Mouse (Mus musculus): ENCODE results near the gene Frmd5. TPM values are rescaled to one million over a fixed set of nuclear protein-coding genes. Genes with fewer than 3 reads are reported as not detected.
"Not testable (repeated sequence)": the region's sequence is repeated elsewhere in the genome, so short reads cannot be mapped to it uniquely, and the experiment has no call there.

Frmd5 gene
- total RNA-seq, 2 experiments from 2014 or later: 0.16 to 0.26 TPM

DNA sequence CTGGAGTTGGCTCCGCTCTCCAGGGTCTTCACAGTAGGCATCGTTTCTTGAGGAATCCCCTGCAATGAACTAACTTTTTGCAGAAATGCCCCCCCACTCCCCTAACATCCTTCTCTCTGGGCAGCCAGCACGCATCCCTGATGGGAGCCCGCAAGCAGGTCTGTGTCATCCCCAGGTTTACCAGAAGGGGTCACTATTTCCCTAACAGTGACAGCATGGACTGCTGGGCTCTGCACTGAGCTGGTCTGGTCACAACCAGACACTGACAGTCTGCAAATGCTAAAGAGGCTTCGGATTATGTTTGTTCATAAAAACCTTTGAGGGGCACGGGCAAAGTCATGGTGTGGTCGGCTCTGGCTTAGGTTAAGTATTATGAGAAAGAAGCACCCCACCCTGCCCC is 235.1 kb downstream of the Frmd5 start:
- DNase-seq: peak; percentile 57

DNA sequence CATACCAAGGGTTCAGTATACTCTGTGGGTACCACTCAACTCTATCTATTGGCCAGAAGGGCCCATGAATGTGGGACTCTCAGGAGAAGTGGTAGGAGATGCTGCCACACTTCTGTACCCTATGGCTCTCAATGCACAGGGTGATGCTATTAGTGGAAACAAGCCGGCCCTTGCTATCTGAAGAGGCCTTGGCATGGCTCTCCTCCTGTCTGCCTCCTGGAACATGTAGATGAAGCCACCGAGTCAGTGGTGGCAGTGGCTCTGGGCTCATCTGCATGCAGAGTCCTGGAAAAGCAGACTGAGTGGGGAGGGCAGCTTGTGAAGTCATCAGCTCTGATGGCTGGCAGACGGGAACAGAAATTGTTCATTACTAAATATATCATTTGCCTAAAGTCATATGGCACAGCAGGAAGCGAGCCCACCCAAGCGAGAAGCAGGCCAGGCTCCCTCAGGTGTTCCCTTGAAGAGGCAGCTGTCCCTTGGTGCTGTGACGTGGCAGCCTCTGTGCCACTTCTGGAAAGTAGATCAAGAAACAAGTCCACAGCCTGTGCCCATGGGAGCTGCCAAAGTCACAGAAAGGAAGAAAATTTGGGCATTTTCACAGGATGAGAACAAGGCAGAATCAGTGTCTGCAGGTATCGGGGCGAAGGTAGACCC is 235.8 kb downstream of the Frmd5 start:
- DNase-seq: no peak

DNA sequence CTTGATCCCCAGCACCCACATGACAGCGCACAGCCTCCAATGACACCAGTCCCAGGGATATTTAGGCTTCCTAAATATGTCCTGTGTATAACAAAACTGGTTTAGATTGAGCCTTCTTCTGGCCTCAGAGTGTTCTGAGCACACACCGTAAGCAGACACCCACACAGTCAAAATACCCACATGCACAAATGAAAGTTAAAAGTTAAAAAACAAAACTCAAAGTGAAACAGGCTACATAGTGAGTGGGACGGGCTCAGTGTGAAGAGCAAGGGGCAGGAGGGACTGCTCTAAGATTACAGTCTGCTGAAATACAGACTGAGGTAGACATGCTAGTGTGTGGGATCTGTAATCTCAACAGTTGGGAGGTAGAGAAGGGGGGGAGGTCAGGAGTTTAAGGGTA is 236.8 kb downstream of the Frmd5 start:
- DNase-seq: no peak

DNA sequence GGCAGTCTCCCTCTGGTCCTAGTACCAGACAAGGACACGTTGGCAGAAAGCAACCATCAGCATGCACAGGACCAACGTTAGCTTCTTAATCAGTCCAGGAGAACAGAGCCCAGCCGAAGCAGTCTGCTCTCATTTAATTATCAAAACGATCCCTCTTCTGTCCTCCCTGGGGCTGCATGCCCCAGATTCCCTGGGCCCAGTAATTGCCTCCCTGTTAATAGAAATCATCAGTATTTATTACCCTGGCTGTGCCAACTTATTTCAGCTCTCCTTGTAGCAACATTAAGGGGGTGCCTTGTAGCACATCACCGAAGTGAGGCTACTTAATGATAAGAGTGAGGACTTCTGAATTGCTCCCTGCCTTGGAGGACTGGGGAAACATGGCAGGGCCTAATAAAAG is 241.0 kb downstream of the Frmd5 start:
- DNase-seq: no peak

DNA sequence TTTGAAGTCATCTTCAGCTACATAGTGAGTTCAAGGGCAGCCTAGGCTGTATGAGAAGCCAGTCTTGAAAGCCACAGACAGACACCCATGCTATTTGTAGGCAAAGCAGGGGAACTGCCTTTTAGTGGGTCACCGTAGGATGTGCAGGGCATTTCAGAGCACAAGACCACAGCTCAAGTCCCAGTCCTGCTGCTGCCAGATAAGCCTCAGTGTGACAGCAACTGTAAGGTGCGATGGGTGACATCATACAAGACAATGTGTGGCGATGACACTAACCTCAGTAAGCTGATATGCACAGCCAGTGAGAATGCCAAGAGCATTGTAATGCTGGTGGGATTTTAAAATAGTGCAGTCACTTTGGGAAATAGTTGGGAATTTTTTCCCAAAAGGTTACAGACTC is 243.8 kb downstream of the Frmd5 start:
- no peak for DNase-seq

DNA sequence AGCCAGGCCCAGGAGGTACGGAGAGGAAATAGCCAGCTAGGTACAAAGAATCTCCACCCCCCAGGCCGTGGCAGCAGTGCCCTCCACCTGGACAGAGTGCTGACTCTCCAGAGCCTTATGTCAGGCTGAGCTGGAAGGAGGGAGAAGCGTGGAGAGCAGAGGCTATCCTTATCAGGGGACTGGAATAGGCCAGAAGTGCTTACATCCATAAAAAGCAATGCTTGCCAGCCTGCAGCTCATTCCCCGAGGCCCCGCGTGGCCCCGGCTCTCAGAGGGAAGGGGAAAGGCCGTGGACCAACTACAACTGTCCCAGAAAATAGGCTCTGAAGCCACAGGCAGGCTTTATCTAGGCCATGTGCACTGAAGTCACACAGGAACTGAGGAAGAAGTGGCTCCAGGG is 255.6 kb downstream of the Frmd5 start:
- no peak for DNase-seq

DNA sequence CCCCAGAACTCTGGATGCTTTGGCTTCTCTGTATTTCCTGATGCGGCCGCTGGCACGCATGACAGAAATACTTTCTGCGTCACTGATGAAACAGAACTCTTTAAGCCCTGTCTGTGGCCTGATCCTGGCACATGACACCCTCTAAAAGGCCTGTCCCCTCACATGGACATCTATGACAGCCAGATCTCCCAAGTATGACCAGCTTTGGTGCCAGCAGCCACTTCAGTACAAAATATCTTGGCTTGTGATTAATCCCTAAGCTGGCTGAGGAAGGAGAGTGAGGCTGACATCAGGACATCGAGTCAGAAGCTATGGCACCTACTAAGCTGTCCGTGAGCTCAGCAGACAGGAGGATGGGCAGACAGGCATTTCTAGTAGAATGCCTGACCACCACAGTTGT is 257.3 kb downstream of the Frmd5 start:
- no peak for DNase-seq

DNA sequence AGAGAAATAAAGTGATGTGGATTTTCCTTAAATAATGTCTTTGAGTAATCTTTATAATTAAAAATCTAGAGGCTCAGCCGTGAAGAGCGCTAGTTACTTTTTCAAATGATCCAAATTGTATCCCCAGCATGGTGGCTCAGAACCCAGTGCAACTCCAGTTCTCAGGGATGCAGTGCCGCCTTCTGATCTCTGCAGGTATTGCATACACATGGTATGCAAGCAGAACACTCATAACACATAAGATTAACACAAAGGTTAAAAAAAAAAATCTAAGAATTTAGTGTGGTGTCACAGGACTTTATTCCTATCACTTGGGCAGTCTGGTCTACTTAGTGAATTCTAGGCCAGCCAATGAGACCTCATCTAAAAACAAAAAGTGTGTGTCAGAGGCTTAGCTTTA is 262.1 kb downstream of the Frmd5 start:
- DNase-seq: no peak

DNA sequence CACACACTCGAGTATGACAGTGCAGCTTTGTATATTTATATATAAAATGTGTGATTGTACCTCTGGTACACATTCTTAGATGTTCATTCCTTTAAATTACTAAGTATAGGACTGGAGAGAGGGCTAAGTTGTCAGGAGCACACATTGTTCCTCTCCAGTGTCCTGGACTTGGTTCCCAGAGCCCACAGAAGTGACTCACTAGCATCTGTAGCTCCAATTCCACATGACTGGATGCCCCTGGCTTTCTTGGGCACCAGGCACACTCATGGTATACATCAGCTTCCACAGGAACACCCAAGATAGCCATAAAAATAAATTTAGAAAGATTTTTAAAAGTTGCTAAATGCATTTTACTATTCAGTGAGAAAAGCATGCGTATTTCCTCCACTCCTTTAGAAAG is 281.8 kb downstream of the Frmd5 start:
- DNase-seq: no peak

DNA sequence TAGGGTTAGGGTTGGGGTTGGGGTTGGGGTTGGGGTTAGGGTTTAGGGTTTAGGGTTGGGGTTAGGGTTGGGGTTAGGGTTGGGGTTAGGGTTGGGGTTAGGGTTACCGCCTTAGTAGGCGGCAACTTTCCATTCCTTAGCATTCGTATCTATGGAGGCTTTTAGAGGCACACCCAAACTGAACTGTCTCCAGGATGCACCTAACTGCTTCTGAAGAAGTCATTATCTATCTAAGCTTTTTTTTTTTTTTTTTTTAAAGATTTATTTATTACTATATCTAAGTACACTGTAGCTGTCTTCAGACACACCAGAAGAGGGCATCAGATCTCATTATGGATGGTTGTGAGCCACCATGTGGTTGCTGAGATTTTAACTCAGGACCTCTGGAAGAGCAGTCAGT is 284.1 kb downstream of the Frmd5 start:
- not testable (repeated sequence) for DNase-seq

DNA sequence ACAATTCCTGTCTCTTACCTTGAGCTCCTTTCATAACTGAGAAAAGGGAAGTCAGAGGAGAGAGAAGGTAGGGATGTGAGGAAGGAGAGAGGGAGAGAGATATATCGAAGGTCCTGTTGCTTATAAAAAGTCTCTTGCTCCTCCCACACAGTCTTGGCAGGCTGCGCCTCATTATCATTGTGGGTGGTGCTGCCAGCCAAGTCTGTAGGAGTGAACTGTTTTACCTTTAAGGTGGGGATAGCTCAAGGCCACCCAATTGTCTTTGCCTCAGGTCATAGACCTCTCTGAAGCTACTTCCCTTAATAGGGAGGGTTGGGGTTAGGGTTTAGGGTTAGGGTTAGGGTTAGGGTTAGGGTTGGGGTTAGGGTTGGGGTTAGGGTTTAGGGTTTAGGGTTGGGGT is 284.9 kb downstream of the Frmd5 start:
- DNase-seq: no peak

DNA sequence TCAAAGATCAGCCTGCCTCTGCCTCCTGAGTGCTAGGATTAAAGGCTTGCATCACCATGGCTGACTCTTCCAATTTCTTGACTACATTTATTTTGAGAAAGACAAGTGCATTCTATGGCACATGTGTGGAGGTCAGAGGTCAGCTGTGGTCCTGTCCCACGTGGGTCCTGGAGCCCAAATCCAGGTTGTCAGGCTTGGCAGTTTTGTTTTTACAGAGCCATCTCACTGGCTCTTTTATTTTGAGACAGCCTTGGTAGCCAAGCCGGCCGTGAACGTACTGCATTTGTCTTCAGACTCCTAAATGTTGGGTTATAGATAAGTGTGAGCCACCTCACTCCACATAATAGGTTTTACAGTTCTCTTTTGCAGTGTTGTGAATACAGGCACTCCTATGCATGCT is 288.2 kb downstream of the Frmd5 start:
- not testable (repeated sequence) for DNase-seq

DNA sequence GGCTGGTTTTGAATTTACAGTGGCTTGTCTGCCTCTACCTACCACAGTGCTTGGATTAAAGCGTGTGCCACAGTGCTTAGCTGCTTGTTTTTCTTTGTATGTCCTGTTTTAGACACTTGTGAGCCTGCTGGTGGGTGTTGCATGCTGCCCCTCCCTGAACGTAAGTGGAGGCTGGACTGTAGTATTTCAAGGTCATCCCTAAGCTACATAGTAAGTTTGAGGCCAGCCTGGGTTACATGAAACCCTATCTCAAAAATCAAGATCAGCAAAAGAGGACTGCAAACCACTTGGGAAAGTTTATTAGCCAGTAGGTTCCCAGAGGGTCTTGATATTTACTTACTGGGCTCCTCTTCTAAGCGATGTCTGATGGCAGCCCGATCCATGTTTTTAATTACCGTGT is 288.8 kb downstream of the Frmd5 start:
- DNase-seq: no peak

DNA sequence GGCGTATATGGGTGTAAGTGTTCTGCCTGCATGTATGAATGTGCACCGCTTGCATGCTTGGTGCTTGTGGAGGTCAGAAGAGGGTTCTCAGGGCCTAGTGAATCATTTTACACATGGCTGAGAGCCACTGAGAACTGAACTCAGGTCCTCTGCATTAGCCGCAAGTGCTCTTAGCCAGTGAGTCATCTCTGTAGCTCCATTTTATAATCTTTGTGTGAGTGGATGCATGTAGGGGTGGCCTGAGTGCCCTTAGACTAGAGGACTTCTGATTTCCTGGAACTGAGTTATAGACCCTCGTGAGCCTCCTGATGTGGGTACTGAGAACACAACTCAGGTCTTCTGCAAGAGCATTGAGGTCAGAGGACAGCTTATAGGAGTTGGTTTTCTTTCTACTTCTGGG is 292.7 kb downstream of the Frmd5 start:
- DNase-seq: no peak

DNA sequence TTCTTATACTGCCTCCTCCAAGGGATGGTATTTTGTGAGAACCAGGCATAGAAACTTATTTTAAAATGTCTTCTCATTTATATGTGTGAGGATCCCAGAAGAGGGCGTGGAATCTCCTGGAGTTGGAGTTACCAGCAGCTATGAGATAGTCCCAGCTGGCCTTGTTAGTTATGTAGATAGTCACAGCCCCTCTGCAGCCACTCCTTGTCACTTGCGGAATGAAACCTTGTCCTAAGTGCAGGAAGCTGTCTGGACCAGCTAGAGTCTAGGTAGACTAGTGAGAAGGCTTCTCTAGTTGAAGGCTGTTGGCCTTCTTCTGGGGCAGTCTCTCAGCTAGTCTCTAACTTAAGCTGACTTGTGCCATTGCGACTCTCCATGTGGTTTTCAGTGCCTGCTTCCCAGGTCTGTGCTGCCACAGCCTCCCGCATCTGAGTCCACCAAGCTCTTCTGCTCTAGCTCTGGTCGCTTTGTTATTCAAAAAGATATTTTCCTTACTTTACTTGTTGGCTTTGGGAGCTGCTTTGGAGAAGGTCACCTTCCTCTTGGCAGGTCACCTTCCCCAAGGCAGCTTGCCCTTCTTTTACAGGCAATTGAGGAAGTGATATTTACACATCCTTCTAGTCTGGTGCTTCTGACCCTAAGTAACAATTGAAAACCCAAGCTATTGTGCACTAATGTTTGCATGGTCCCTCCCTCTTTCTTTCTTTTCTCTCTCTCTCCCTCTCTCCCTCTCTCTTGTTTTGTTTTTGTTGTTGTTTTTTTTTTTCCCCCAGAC is 293.7 kb downstream of the Frmd5 start:
- DNase-seq: not testable (repeated sequence)

DNA sequence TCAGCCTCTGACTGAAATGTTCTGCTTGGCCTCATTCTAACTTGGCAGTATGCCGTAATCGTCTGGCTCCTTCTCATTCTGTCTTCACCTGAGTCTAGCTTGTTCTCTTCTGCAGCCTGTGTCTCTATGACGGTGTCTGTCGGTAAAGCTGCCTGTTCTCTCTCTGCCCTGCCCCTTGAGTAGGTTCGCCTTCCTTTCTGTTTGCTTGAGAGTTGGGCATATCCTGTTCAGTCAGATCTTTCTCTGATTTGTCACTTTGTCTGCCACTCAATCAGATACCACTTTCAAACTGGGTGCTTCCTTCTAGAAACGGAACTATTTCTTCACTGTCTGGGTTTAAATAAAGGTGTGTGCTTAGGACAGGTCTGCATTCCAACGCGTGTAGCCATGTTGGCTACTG is 295.5 kb downstream of the Frmd5 start:
- no peak for DNase-seq

DNA sequence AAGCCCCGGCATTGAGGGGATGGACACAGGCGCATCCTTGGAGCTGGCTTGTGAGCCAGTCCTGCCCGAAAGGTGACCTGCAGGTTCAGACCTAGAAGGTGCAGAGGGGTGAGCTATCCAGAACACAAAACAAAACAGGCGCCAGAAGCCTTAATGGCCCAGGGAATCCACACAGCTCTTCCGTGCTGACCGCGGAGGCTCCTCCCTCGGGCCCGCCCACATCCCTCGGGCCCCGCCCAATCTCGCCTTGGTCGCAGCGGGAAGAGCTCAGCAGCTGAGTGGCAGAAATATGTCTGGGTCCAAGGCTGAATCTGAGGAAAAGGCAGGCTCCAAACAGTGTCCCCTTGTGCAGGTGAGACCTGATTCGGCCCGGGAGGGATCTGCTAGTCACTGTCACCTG is 297.3 kb downstream of the Frmd5 start:
- peak; percentile 57 for DNase-seq

DNA sequence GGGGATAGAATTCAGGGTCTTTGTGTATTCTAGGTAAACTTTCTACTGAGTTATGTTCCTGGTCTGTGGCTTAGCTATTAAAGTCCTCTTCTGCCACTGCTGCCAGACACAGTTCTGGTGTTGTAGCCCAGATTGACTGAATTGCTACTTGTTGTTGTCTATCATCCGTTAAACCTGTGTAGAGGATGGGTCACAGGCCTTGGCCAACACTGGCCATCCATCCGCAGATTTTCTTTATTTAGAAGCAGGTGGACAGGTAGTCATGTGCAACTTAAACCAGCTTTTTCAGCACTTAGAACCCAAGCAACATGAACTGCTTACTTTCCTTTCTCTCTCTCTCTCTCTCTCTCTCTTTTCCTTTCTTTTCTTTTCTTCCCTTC is 298.9 kb downstream of the Frmd5 start:
- no peak for DNase-seq

DNA sequence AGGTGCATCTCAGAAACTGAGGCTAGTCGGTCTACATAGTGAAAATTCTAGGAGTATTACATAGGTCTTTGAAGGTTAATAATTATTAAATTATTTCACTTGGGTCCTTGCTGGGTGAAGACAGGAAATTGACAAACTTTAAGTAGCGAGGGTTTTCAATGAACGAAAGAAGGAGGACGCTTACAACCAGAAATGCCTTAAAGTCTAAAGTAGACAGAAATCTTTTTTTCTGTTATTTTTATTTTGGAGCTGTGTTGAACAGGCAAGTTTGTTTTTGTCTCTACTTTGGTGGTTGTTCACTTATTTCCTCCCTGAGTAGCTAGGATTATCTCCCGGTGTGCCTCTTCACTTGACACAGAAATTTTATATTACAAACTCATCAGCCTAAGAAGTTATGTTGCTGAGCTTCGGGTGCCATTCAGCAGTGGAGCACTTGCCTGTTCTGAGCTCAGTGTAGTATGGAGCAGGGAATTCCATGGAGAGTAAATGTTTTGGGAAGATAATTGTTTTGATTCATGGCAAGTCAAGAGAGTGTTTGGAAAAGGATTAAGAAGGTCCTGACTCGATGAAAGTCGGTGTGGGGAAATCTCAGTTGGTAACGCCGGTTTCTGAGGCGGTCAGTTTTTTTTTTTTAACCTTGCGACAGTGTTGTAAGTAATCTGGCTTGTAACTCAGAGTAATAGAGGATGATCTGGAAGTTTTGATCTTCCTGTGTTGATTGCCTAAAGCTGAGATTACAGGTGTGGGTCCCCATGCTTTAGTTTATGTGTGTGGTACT is 299.5 kb downstream of the Frmd5 start:
- DNase-seq: no peak

DNA sequence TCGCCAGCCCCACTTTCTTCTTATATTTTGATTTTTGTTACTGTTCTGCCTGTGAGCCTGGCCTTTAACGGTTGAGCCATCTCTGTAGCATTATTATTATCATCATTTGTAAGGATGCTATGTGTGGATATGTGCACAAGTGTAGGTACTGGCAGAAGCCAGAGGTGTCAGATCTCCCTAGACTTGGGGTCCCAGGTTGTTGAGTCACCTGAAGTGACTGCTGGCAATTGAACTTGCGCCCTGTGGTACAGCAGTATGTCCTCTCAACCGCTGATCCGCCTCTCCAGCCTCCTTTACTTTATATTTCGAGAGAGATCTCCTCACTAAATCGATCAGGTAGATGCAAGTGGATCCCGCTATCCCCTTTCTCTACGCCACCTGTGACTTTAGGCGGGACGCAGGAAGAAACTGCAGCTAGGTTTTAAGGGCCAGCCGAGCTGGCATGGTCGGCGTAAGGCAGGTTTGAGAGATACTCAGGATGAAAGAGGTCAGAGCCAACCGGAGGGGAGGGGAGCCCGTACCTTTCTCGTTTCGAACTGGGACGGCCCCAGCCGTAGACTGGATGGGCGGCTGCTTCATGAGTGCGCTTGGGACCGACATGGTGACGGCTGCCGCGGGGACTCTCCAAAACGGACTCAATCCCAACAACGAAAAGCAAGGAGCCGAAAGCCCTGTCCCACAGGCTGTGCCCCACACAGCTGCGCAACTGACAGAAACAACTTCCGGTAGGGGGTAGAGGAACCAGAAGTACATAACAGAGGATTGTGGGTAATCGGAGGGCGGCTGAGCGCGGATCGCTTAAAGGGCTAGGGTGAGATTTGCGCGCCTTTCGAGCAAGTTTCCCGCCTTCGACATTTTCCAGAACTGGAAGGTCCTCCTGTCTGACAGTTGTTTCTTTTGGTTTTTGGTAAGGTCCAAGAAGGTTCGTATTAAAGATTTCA is 300.7 kb downstream of the Frmd5 start, which contains the start of the genes Mfap1a and Wdr76:
Mfap1a (minus strand) TSS at position 724 of the 941 bp plus-strand sequence.
Wdr76 (plus strand) TSS at position 782 of the 941 bp plus-strand sequence.
- DNase-seq: peak; percentile 75

DNA sequence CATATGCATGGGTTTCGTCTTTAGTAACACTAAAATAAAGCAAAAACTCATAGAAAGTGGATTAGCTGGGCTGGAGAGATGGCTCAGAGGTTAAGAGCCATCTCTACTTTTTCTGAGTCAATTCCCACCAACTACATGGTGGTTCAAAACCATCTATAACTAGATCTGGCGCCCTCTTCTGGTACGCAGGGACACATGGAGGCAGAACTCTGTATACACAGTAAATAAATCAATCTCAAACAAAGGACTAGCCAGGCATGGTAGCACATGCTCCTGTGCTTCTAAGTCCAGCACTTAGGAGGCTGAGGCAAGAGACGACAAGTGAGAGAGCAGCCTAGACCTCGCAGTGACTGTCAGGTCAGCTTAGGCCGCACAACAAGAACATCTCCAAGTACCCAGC is 305.3 kb downstream of the Frmd5 start:
- not testable (repeated sequence) for DNase-seq
